Mouse (Mus musculus) retina, embryonic 14.5 days (tissue): ENCODE data around the gene Gm7138.
"Not testable (repeated sequence)": the region's sequence is repeated elsewhere in the genome, so short reads cannot be mapped to it uniquely, and the experiment has no call there.

Experiments used
- DNase-seq: peaks from one replicate; pipeline ENCODE4 v3.0.0-alpha.2; 2015; ENCODE audit warnings: low spot score

The Gm7138 gene

GRCm38 (mm10) chr10:77776844-77777243 is at the start of gene Gm7138:
TSS of gene Gm7138 (minus strand) at chr10:77776944.
- not testable (repeated sequence) for DNase-seq

GRCm38 (mm10) chr10:77819203-77819602 is 42.5 kb upstream of the Gm7138 start:
- no peak for DNase-seq

- DNase-seq = no peak
Observed at GRCm38 (mm10) chr10:77818523-77818922, 41.8 kb upstream of the Gm7138 start.

GRCm38 (mm10) chr10:77815514-77815913 is 38.8 kb upstream of the Gm7138 start:
- DNase-seq = no peak

- no peak for DNase-seq
Observed at GRCm38 (mm10) chr10:77814382-77814781, 37.6 kb upstream of the Gm7138 start, which contains the start of gene Gm2696. TSS of gene Gm2696 (plus strand) at chr10:77814682.

- DNase-seq = no peak
Observed at GRCm38 (mm10) chr10:77811743-77812142, 35.0 kb upstream of the Gm7138 start, which contains the start of gene Gm9507. TSS of gene Gm9507 (minus strand) at chr10:77811843.

GRCm38 (mm10) chr10:77804095-77804494 is 27.4 kb upstream of the Gm7138 start:
- peak; percentile 0 for DNase-seq

GRCm38 (mm10) chr10:77798921-77799508 is 22.3 kb upstream of the Gm7138 start, which contains the start of gene Gm19668:
TSS of gene Gm19668 (minus strand) at chr10:77799133.
- peak; percentile 16 for DNase-seq

- peak; percentile 18 for DNase-seq
Observed at GRCm38 (mm10) chr10:77798164-77798920, 21.6 kb upstream of the Gm7138 start.

- peak; percentile 11 for DNase-seq
Observed at GRCm38 (mm10) chr10:77797677-77798076, 20.9 kb upstream of the Gm7138 start.

GRCm38 (mm10) chr10:77794976-77795375 is 18.2 kb upstream of the Gm7138 start, which contains the start of gene Gm9639:
TSS of gene Gm9639 (minus strand) at chr10:77795076.
- peak; percentile 1 for DNase-seq

GRCm38 (mm10) chr10:77788621-77789020 is 11.9 kb upstream of the Gm7138 start:
- no peak for DNase-seq

GRCm38 (mm10) chr10:77787876-77788275 is 11.1 kb upstream of the Gm7138 start, which contains the start of gene Gm7137:
TSS of gene Gm7137 (minus strand) at chr10:77788200.
- not testable (repeated sequence) for DNase-seq

- not testable (repeated sequence) for DNase-seq
Observed at GRCm38 (mm10) chr10:77783396-77783795, 6.7 kb upstream of the Gm7138 start.

GRCm38 (mm10) chr10:77782442-77782841 is 5.7 kb upstream of the Gm7138 start, which contains the start of gene Gm3250:
TSS of gene Gm3250 (minus strand) at chr10:77782542.
- not testable (repeated sequence) for DNase-seq

- DNase-seq = not testable (repeated sequence)
Observed at GRCm38 (mm10) chr10:77772142-77772541, 4.6 kb downstream of the Gm7138 start.

GRCm38 (mm10) chr10:77771225-77771624 is 5.5 kb downstream of the Gm7138 start, which contains the start of gene Gm3238:
TSS of gene Gm3238 (minus strand) at chr10:77771325.
- not testable (repeated sequence) for DNase-seq

- no peak for DNase-seq
Observed at GRCm38 (mm10) chr10:77769727-77770126, 7.0 kb downstream of the Gm7138 start.

GRCm38 (mm10) chr10:77759582-77759981 is 17.2 kb downstream of the Gm7138 start, which contains the start of gene Gm3233:
TSS of gene Gm3233 (minus strand) at chr10:77759682.
- not testable (repeated sequence) for DNase-seq

- no peak for DNase-seq
Observed at GRCm38 (mm10) chr10:77753448-77753847, 23.3 kb downstream of the Gm7138 start.

GRCm38 (mm10) chr10:77752312-77752711 is 24.4 kb downstream of the Gm7138 start:
- not testable (repeated sequence) for DNase-seq

GRCm38 (mm10) chr10:77751254-77751653 is 25.5 kb downstream of the Gm7138 start, which contains the start of gene Gm9736:
TSS of gene Gm9736 (minus strand) at chr10:77751354.
- DNase-seq = not testable (repeated sequence)

GRCm38 (mm10) chr10:77750686-77751085 is 26.1 kb downstream of the Gm7138 start:
- DNase-seq = not testable (repeated sequence)
